Mouse (Mus musculus): ENCODE data around the gene Mamdc2.

Mamdc2 gene

DNA sequence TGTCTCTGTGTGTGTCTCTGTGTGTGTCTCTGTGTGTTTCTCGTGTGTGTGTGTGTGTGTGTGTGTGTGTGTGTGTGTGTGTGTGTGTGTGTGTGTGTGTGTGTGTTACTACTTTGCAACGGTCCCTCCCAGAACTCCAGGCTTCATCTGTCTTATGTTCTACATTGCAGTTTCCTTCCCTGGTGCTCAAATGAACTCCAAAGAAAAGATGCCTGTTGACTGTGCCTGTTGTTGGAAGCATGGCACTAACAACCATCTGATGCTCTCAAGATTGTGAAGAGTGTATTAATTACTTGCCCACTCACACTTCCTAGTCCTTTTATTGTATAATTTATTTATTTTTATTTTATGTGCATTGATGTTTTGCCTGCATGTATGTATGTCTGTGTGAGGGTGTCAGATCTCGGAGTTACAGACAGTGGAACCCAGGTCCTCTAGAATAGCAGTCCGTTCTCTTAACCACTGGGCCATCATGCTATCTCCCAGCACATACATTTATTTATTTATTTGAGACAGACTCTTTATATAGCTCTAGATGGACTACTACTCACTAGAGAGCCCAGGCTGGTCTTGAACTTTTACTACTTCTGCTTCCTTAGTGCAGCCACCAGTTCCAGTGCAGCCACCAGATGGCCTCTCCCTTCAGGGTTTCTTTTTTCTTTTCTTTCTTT lies 174.1 kb downstream of the Mamdc2 start:
- DNase-seq (ENCODE audit: low spot score in 2 of 2) = no peak

DNA sequence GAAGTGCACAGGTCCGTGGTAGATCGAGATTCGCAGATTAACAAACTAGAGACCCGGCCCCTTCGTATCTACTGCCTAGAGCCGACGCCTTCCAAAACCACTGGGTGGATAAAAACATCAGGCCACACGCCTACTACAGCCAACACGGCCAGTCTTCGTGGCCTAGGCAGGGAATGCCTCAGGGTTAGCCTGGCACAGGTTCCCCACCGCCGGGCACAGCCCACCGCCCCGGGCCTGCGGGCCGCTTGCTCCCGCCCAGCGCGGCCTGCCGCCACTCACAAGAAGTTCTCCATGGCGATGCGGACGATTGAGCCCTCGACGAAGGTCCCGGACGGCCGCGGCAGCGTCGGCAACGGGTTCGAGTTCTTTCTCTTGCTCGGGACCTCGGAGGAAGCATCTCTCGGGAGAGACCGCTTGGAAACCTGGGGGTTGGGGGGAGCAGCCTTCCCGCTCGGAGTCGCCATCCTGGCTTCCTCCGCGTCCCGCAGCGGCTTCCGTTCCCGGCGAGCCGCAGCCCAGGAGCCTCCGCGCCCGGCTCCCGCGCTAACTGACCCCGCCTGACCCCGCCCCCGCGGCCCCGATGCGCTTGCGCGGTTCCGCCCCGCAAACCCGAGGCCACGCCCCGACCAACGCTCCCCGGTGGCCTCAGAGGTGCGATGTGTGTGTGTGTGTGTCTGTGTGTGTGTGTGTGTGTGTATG lies 174.7 kb downstream of the Mamdc2 start, which contains the start of gene Smc5:
Smc5 (minus strand) TSS at position 543 of the 699 bp plus-strand sequence.
- peak; percentile 86 to 88 for DNase-seq (ENCODE audit: low spot score in 2 of 2)

DNA sequence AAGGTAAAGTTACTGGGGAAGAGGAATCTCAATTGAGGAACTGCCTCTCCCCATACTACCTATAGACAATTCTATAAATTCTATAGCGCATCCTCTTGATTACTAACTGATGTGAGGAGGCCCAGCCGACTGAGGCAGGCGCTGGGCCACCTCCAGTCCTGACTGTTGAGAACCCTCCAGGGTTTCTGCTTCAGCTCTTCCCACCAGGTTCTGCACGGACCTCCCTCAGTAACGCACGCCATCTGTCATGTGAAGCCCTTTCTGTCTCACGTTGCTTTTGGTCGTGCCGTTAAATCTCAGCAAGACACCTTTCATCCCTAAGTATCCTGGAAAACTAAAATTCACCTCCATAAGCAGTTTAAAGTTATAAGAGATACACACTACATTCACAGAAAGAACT lies 191.5 kb downstream of the Mamdc2 start:
- no peak for DNase-seq (ENCODE audit: low spot score in 2 of 2)
